Mouse (Mus musculus) layer of hippocampus, adult 9-11 months (tissue): ENCODE results near the gene Crybg3.

Experiments used
- DNase-seq: peaks from one replicate; pipeline ENCODE4 v3.0.0; 2022

Crybg3 gene

GRCm38 (mm10) chr16:59573961-59574360 is 26.8 kb downstream of the Crybg3 start:
- no peak for DNase-seq

- DNase-seq = no peak
These were observed 28.1 kb downstream of the Crybg3 start for GRCm38 (mm10) chr16:59572685-59573084.

- DNase-seq = no peak
These were observed 30.0 kb downstream of the Crybg3 start for GRCm38 (mm10) chr16:59570807-59571206.

GRCm38 (mm10) chr16:59569837-59570236 is 30.9 kb downstream of the Crybg3 start:
- no peak for DNase-seq

GRCm38 (mm10) chr16:59567721-59568381 is 32.9 kb downstream of the Crybg3 start:
- no peak for DNase-seq

GRCm38 (mm10) chr16:59566437-59566836 is 34.3 kb downstream of the Crybg3 start:
- no peak for DNase-seq

- no peak for DNase-seq
These were observed 35.1 kb downstream of the Crybg3 start for GRCm38 (mm10) chr16:59565631-59566030.

GRCm38 (mm10) chr16:59564025-59564424 is 36.8 kb downstream of the Crybg3 start:
- no peak for DNase-seq

GRCm38 (mm10) chr16:59559300-59560200 is 41.2 kb downstream of the Crybg3 start:
- DNase-seq = no peak

- no peak for DNase-seq
These were observed 41.9 kb downstream of the Crybg3 start for GRCm38 (mm10) chr16:59558916-59559299.

GRCm38 (mm10) chr16:59553490-59554161 is 47.2 kb downstream of the Crybg3 start:
- DNase-seq = no peak

GRCm38 (mm10) chr16:59551507-59551906 is 49.3 kb downstream of the Crybg3 start:
- DNase-seq = no peak

- DNase-seq = no peak
These were observed 51.1 kb downstream of the Crybg3 start for GRCm38 (mm10) chr16:59549631-59550030.

GRCm38 (mm10) chr16:59548582-59548947 is 52.2 kb downstream of the Crybg3 start:
- no peak for DNase-seq

GRCm38 (mm10) chr16:59547887-59548581 is 52.7 kb downstream of the Crybg3 start:
- DNase-seq = peak; percentile 48

- peak; percentile 48 for DNase-seq
These were observed 53.3 kb downstream of the Crybg3 start for GRCm38 (mm10) chr16:59547466-59547865.

GRCm38 (mm10) chr16:59545360-59545759 is 55.4 kb downstream of the Crybg3 start:
- no peak for DNase-seq

- no peak for DNase-seq
These were observed 59.4 kb downstream of the Crybg3 start for GRCm38 (mm10) chr16:59541382-59541781.

- no peak for DNase-seq
These were observed 59.8 kb downstream of the Crybg3 start for GRCm38 (mm10) chr16:59540944-59541343.

GRCm38 (mm10) chr16:59535673-59536072 is 65.1 kb downstream of the Crybg3 start:
- DNase-seq = no peak

GRCm38 (mm10) chr16:59534349-59534748 is 66.4 kb downstream of the Crybg3 start:
- no peak for DNase-seq

- DNase-seq = no peak
These were observed 68.2 kb downstream of the Crybg3 start for GRCm38 (mm10) chr16:59532561-59532960.

GRCm38 (mm10) chr16:59531243-59531642 is 69.5 kb downstream of the Crybg3 start:
- no peak for DNase-seq
